Mouse (Mus musculus): ENCODE measurements around the gene Rccd1. TPM values are rescaled to one million over a fixed set of nuclear protein-coding genes. Genes with fewer than 3 reads are reported as not detected.
A peak's percentile ranks its signal among the peaks of the same experiment; 100 is the strongest.

Gene Rccd1
- polyA plus RNA-seq, 1 experiment from 2014 or later, result 11.6 TPM

- H3K9ac ChIP-seq, result peak overlapping the region; percentile 81
- H3K4me2 ChIP-seq (replicated peaks), result peak overlapping the region; percentile 82
- ATAC-seq (ENCODE audit: low FRiP score), result no peak
- no peak for DNase-seq (ENCODE audit: low spot score)
- H3K36me3 ChIP-seq (replicated peaks; ENCODE audit: control insufficient read depth, insufficient read depth), result peaks cover 48% of the 10 kb centered on the region
- H3K27ac ChIP-seq, result no peak overlapping the region
- WGBS, result 87% methylated on average over 20 of the region's 20 CpGs
- H3K4me1 ChIP-seq (replicated peaks; ENCODE audit: control insufficient read depth, insufficient read depth, low read length), result peaks cover 16% of the 10 kb centered on the region
- no peaks in the 10 kb centered on the region for H3K9me3 ChIP-seq (ENCODE audit: control insufficient read depth, low read length)
- H3K27me3 ChIP-seq (ENCODE audit: control insufficient read depth, insufficient read depth, low read length), result no peaks in the 10 kb centered on the region
- no peak overlapping the region for H3K4me3 ChIP-seq (replicated peaks; ENCODE audit: low read length)
Measured at GRCm38 (mm10) chr7:80368635-80369421, 44.6 kb upstream of the Rccd1 start.

- Histone ChIP-seq H3K27me3 (ENCODE audit: control insufficient read depth, insufficient read depth, low read length) (no peaks in the 10 kb centered on the region), H3K4me3 (replicated peaks; ENCODE audit: low read length) (no peak overlapping the region), H3K36me3 (replicated peaks; ENCODE audit: control insufficient read depth, insufficient read depth) (peaks cover 57% of the 10 kb centered on the region), H3K9ac (no peak overlapping the region), H3K9me3 (ENCODE audit: control insufficient read depth, low read length) (no peaks in the 10 kb centered on the region), H3K4me1 (replicated peaks; ENCODE audit: control insufficient read depth, insufficient read depth, low read length) (peaks cover 16% of the 10 kb centered on the region), H3K4me2 (replicated peaks) (no peak overlapping the region), H3K27ac (no peak overlapping the region)
- WGBS, result 85% methylated on average over 9 of the region's 9 CpGs
- ATAC-seq (ENCODE audit: low FRiP score), result no peak
- DNase-seq (ENCODE audit: low spot score), result no peak
Measured at GRCm38 (mm10) chr7:80368009-80368408, 43.8 kb upstream of the Rccd1 start.

- Histone ChIP-seq H3K9ac (no peak overlapping the region), H3K36me3 (replicated peaks; ENCODE audit: control insufficient read depth, insufficient read depth) (peaks cover 64% of the 10 kb centered on the region), H3K27ac (no peak overlapping the region), H3K4me2 (replicated peaks) (no peak overlapping the region), H3K27me3 (ENCODE audit: control insufficient read depth, insufficient read depth, low read length) (no peaks in the 10 kb centered on the region), H3K9me3 (ENCODE audit: control insufficient read depth, low read length) (no peaks in the 10 kb centered on the region), H3K4me1 (replicated peaks; ENCODE audit: control insufficient read depth, insufficient read depth, low read length) (peaks cover 16% of the 10 kb centered on the region), H3K4me3 (replicated peaks; ENCODE audit: low read length) (no peak overlapping the region)
- DNase-seq (ENCODE audit: low spot score) (no peak), ATAC-seq (ENCODE audit: low FRiP score) (no peak)
- 97% methylated on average over 7 of the region's 7 CpGs for WGBS
Measured at GRCm38 (mm10) chr7:80367232-80367631, 43.0 kb upstream of the Rccd1 start.

GRCm38 (mm10) chr7:80365759-80366158 is 41.5 kb upstream of the Rccd1 start:
- H3K4me2 ChIP-seq (replicated peaks), result no peak overlapping the region
- no peaks in the 10 kb centered on the region for H3K9me3 ChIP-seq (ENCODE audit: control insufficient read depth, low read length)
- WGBS, result 89% methylated on average over 2 of the region's 2 CpGs
- H3K27ac ChIP-seq, result no peak overlapping the region
- no peak for ATAC-seq (ENCODE audit: low FRiP score)
- DNase-seq (ENCODE audit: low spot score), result no peak
- no peak overlapping the region for H3K4me3 ChIP-seq (replicated peaks; ENCODE audit: low read length)
- H3K36me3 ChIP-seq (replicated peaks; ENCODE audit: control insufficient read depth, insufficient read depth), result peaks cover 79% of the 10 kb centered on the region
- H3K9ac ChIP-seq, result no peak overlapping the region
- peaks cover 16% of the 10 kb centered on the region for H3K4me1 ChIP-seq (replicated peaks; ENCODE audit: control insufficient read depth, insufficient read depth, low read length)
- H3K27me3 ChIP-seq (ENCODE audit: control insufficient read depth, insufficient read depth, low read length), result no peaks in the 10 kb centered on the region

GRCm38 (mm10) chr7:80360435-80360834 is 36.2 kb upstream of the Rccd1 start:
- H3K9ac ChIP-seq, result no peak overlapping the region
- peaks cover 98% of the 10 kb centered on the region for H3K36me3 ChIP-seq (replicated peaks; ENCODE audit: control insufficient read depth, insufficient read depth)
- no peaks in the 10 kb centered on the region for H3K9me3 ChIP-seq (ENCODE audit: control insufficient read depth, low read length)
- ATAC-seq (ENCODE audit: low FRiP score), result no peak
- H3K4me2 ChIP-seq (replicated peaks), result no peak overlapping the region
- 78% methylated on average over 3 of the region's 3 CpGs for WGBS
- no peak overlapping the region for H3K27ac ChIP-seq
- no peak for DNase-seq (ENCODE audit: low spot score)
- no peaks in the 10 kb centered on the region for H3K27me3 ChIP-seq (ENCODE audit: control insufficient read depth, insufficient read depth, low read length)
- no peak overlapping the region for H3K4me3 ChIP-seq (replicated peaks; ENCODE audit: low read length)
- H3K4me1 ChIP-seq (replicated peaks; ENCODE audit: control insufficient read depth, insufficient read depth, low read length), result no peaks in the 10 kb centered on the region

- peaks cover 92% of the 10 kb centered on the region for H3K36me3 ChIP-seq (replicated peaks; ENCODE audit: control insufficient read depth, insufficient read depth)
- no peak overlapping the region; the same call in 1 of the 2 replicates for H3K27ac ChIP-seq
- H3K4me2 ChIP-seq (replicated peaks), result no peak overlapping the region
- no peak overlapping the region for H3K4me3 ChIP-seq (replicated peaks; ENCODE audit: low read length)
- no peaks in the 10 kb centered on the region for H3K9me3 ChIP-seq (ENCODE audit: control insufficient read depth, low read length)
- WGBS, result 57% methylated on average over 4 of the region's 4 CpGs
- H3K4me1 ChIP-seq (replicated peaks; ENCODE audit: control insufficient read depth, insufficient read depth, low read length), result no peaks in the 10 kb centered on the region
- DNase-seq (ENCODE audit: low spot score) (no peak), ATAC-seq (ENCODE audit: low FRiP score) (no peak)
- H3K9ac ChIP-seq, result no peak overlapping the region
- H3K27me3 ChIP-seq (ENCODE audit: control insufficient read depth, insufficient read depth, low read length), result no peaks in the 10 kb centered on the region
Measured at GRCm38 (mm10) chr7:80358039-80358438, 33.8 kb upstream of the Rccd1 start.

- DNase-seq (ENCODE audit: low spot score), result no peak
- H3K27ac ChIP-seq, result no peak overlapping the region
- H3K27me3 ChIP-seq (ENCODE audit: control insufficient read depth, insufficient read depth, low read length), result no peaks in the 10 kb centered on the region
- no peak overlapping the region for H3K4me3 ChIP-seq (replicated peaks; ENCODE audit: low read length)
- H3K9me3 ChIP-seq (ENCODE audit: control insufficient read depth, low read length), result no peaks in the 10 kb centered on the region
- H3K9ac ChIP-seq, result no peak overlapping the region
- 24% methylated on average over 8 of the region's 8 CpGs for WGBS
- ATAC-seq (ENCODE audit: low FRiP score), result no peak
- no peak overlapping the region for H3K4me2 ChIP-seq (replicated peaks)
- H3K36me3 ChIP-seq (replicated peaks; ENCODE audit: control insufficient read depth, insufficient read depth), result peaks cover 92% of the 10 kb centered on the region
- no peaks in the 10 kb centered on the region for H3K4me1 ChIP-seq (replicated peaks; ENCODE audit: control insufficient read depth, insufficient read depth, low read length)
Measured at GRCm38 (mm10) chr7:80357156-80357555, 32.9 kb upstream of the Rccd1 start.

- Histone ChIP-seq H3K36me3 (replicated peaks; ENCODE audit: control insufficient read depth, insufficient read depth) (peaks cover 90% of the 10 kb centered on the region), H3K27me3 (ENCODE audit: control insufficient read depth, insufficient read depth, low read length) (no peaks in the 10 kb centered on the region), H3K9me3 (ENCODE audit: control insufficient read depth, low read length) (no peaks in the 10 kb centered on the region), H3K27ac (no peak overlapping the region), H3K9ac (no peak overlapping the region), H3K4me2 (replicated peaks) (no peak overlapping the region), H3K4me3 (replicated peaks; ENCODE audit: low read length) (no peak overlapping the region), H3K4me1 (replicated peaks; ENCODE audit: control insufficient read depth, insufficient read depth, low read length) (no peaks in the 10 kb centered on the region)
- DNase-seq (ENCODE audit: low spot score) (no peak), ATAC-seq (ENCODE audit: low FRiP score) (no peak)
- WGBS, result 89% methylated on average over 13 of the region's 13 CpGs
Measured at GRCm38 (mm10) chr7:80356351-80356750, 32.1 kb upstream of the Rccd1 start.

GRCm38 (mm10) chr7:80352920-80353319 is 28.7 kb upstream of the Rccd1 start:
- H3K36me3 ChIP-seq (replicated peaks; ENCODE audit: control insufficient read depth, insufficient read depth), result peaks cover 73% of the 10 kb centered on the region
- no peak for ATAC-seq (ENCODE audit: low FRiP score)

More at GRCm38 (mm10) chr7:80352920-80353319, 28.7 kb upstream of the Rccd1 start:
- no peaks in the 10 kb centered on the region for H3K27me3 ChIP-seq (ENCODE audit: control insufficient read depth, insufficient read depth, low read length)
- no peaks in the 10 kb centered on the region for H3K9me3 ChIP-seq (ENCODE audit: control insufficient read depth, low read length)
- H3K9ac ChIP-seq, result no peak overlapping the region
- no peak overlapping the region for H3K4me3 ChIP-seq (replicated peaks; ENCODE audit: low read length)
- H3K4me1 ChIP-seq (replicated peaks; ENCODE audit: control insufficient read depth, insufficient read depth, low read length), result no peaks in the 10 kb centered on the region
- 95% methylated on average over 8 of the region's 8 CpGs for WGBS
- H3K4me2 ChIP-seq (replicated peaks), result no peak overlapping the region
- no peak for DNase-seq (ENCODE audit: low spot score)
- no peak overlapping the region for H3K27ac ChIP-seq
